Mouse (Mus musculus): ENCODE results near the gene Sc5d. TPM values are rescaled to one million over a fixed set of nuclear protein-coding genes. Genes with fewer than 3 reads are reported as not detected.

Gene Sc5d
- polyA plus RNA-seq, 2 experiments = 38.3 to 46.4 TPM

- Histone ChIP-seq H3K36me3 (ENCODE audit: control insufficient read depth, insufficient read depth, low read length) (no peaks in the 10 kb centered on the region), H3K4me2 (replicated peaks; ENCODE audit: low read depth, low read length, severe bottlenecking) (no peak overlapping the region), H3K27ac (replicated peaks; ENCODE audit: low read depth, low read length) (no peak overlapping the region), H3K9ac (ENCODE audit: low read depth, low read length, severe bottlenecking) (no peak overlapping the region), H3K4me1 (ENCODE audit: control insufficient read depth, insufficient read depth, low read length) (no peaks in the 10 kb centered on the region), H3K9me3 (ENCODE audit: control insufficient read depth, low read length) (no peaks in the 10 kb centered on the region), H3K27me3 (ENCODE audit: control insufficient read depth, insufficient read depth, low read length) (no peaks in the 10 kb centered on the region), H3K4me3 (replicated peaks; ENCODE audit: low read length) (no peak overlapping the region)
- 72% methylated on average over 2 of the region's 2 CpGs for WGBS
- DNase-seq (ENCODE audit: low spot score) (no peak), ATAC-seq (ENCODE audit: low FRiP score, low read depth) (no peak)
- TF ChIP-seq POLR2A (IDR thresholded peaks at IDR 0.05; ENCODE audit: borderline replicate concordance, extremely low read depth, insufficient read depth, insufficient read length) = no peak
Measured at GRCm38 (mm10) chr9:42294131-42294530, 30.1 kb upstream of the Sc5d start.

GRCm38 (mm10) chr9:42293596-42293995 lies 29.5 kb upstream of the Sc5d start:
- Histone ChIP-seq H3K4me1 (ENCODE audit: control insufficient read depth, insufficient read depth, low read length) (no peaks in the 10 kb centered on the region), H3K9ac (ENCODE audit: low read depth, low read length, severe bottlenecking) (no peak overlapping the region), H3K9me3 (ENCODE audit: control insufficient read depth, low read length) (no peaks in the 10 kb centered on the region), H3K4me2 (replicated peaks; ENCODE audit: low read depth, low read length, severe bottlenecking) (no peak overlapping the region), H3K36me3 (ENCODE audit: control insufficient read depth, insufficient read depth, low read length) (no peaks in the 10 kb centered on the region), H3K27me3 (ENCODE audit: control insufficient read depth, insufficient read depth, low read length) (no peaks in the 10 kb centered on the region), H3K27ac (replicated peaks; ENCODE audit: low read depth, low read length) (no peak overlapping the region), H3K4me3 (replicated peaks; ENCODE audit: low read length) (no peak overlapping the region)
- 73% methylated on average over 3 of the region's 3 CpGs for WGBS
- no peak for TF ChIP-seq POLR2A (IDR thresholded peaks at IDR 0.05; ENCODE audit: borderline replicate concordance, extremely low read depth, insufficient read depth, insufficient read length)
- DNase-seq (ENCODE audit: low spot score) (no peak), ATAC-seq (ENCODE audit: low FRiP score, low read depth) (no peak)

- H3K4me3 ChIP-seq (replicated peaks; ENCODE audit: low read length) = no peak overlapping the region
- no peak for TF ChIP-seq POLR2A (IDR thresholded peaks at IDR 0.05; ENCODE audit: borderline replicate concordance, extremely low read depth, insufficient read depth, insufficient read length)
- no peak overlapping the region for H3K9ac ChIP-seq (ENCODE audit: low read depth, low read length, severe bottlenecking)
- no peaks in the 10 kb centered on the region for H3K9me3 ChIP-seq (ENCODE audit: control insufficient read depth, low read length)
- H3K27ac ChIP-seq (replicated peaks; ENCODE audit: low read depth, low read length) = no peak overlapping the region
- no peak for ATAC-seq (ENCODE audit: low FRiP score, low read depth)
- no peaks in the 10 kb centered on the region for H3K36me3 ChIP-seq (ENCODE audit: control insufficient read depth, insufficient read depth, low read length)
- WGBS = 39% methylated on average over 7 of the region's 7 CpGs
- DNase-seq (ENCODE audit: low spot score) = no peak
- H3K27me3 ChIP-seq (ENCODE audit: control insufficient read depth, insufficient read depth, low read length) = no peaks in the 10 kb centered on the region
- H3K4me1 ChIP-seq (ENCODE audit: control insufficient read depth, insufficient read depth, low read length) = no peaks in the 10 kb centered on the region
- no peak overlapping the region for H3K4me2 ChIP-seq (replicated peaks; ENCODE audit: low read depth, low read length, severe bottlenecking)
Measured at GRCm38 (mm10) chr9:42293051-42293450, 29.0 kb upstream of the Sc5d start.

GRCm38 (mm10) chr9:42279676-42280075 lies 15.6 kb upstream of the Sc5d start:
- Histone ChIP-seq H3K9ac (ENCODE audit: low read depth, low read length, severe bottlenecking) (no peak overlapping the region), H3K36me3 (ENCODE audit: control insufficient read depth, insufficient read depth, low read length) (no peaks in the 10 kb centered on the region), H3K4me3 (replicated peaks; ENCODE audit: low read length) (no peak overlapping the region), H3K27ac (replicated peaks; ENCODE audit: low read depth, low read length) (no peak overlapping the region), H3K4me2 (replicated peaks; ENCODE audit: low read depth, low read length, severe bottlenecking) (no peak overlapping the region), H3K27me3 (ENCODE audit: control insufficient read depth, insufficient read depth, low read length) (no peaks in the 10 kb centered on the region), H3K4me1 (ENCODE audit: control insufficient read depth, insufficient read depth, low read length) (no peaks in the 10 kb centered on the region), H3K9me3 (ENCODE audit: control insufficient read depth, low read length) (no peaks in the 10 kb centered on the region)
- WGBS = 70% methylated on average over 4 of the region's 4 CpGs
- ATAC-seq (ENCODE audit: low FRiP score, low read depth) (no peak), DNase-seq (ENCODE audit: low spot score) (no peak)
- TF ChIP-seq POLR2A (IDR thresholded peaks at IDR 0.05; ENCODE audit: borderline replicate concordance, extremely low read depth, insufficient read depth, insufficient read length) = no peak

GRCm38 (mm10) chr9:42278046-42278445 lies 14.0 kb upstream of the Sc5d start:
- no peak for TF ChIP-seq POLR2A (IDR thresholded peaks at IDR 0.05; ENCODE audit: borderline replicate concordance, extremely low read depth, insufficient read depth, insufficient read length)
- no peak overlapping the region for H3K4me3 ChIP-seq (replicated peaks; ENCODE audit: low read length)
- H3K9me3 ChIP-seq (ENCODE audit: control insufficient read depth, low read length) = no peaks in the 10 kb centered on the region
- no peak overlapping the region for H3K9ac ChIP-seq (ENCODE audit: low read depth, low read length, severe bottlenecking)
- no peaks in the 10 kb centered on the region for H3K36me3 ChIP-seq (ENCODE audit: control insufficient read depth, insufficient read depth, low read length)
- DNase-seq (ENCODE audit: low spot score) (no peak), ATAC-seq (ENCODE audit: low FRiP score, low read depth) (no peak)
- H3K4me1 ChIP-seq (ENCODE audit: control insufficient read depth, insufficient read depth, low read length) = no peaks in the 10 kb centered on the region
- 82% methylated on average over 3 of the region's 3 CpGs for WGBS
- H3K4me2 ChIP-seq (replicated peaks; ENCODE audit: low read depth, low read length, severe bottlenecking) = no peak overlapping the region
- no peaks in the 10 kb centered on the region for H3K27me3 ChIP-seq (ENCODE audit: control insufficient read depth, insufficient read depth, low read length)
- H3K27ac ChIP-seq (replicated peaks; ENCODE audit: low read depth, low read length) = no peak overlapping the region

GRCm38 (mm10) chr9:42277606-42278005 lies 13.6 kb upstream of the Sc5d start:
- Histone ChIP-seq H3K27ac (replicated peaks; ENCODE audit: low read depth, low read length) (no peak overlapping the region), H3K4me1 (ENCODE audit: control insufficient read depth, insufficient read depth, low read length) (no peaks in the 10 kb centered on the region), H3K4me2 (replicated peaks; ENCODE audit: low read depth, low read length, severe bottlenecking) (no peak overlapping the region), H3K9ac (ENCODE audit: low read depth, low read length, severe bottlenecking) (no peak overlapping the region), H3K27me3 (ENCODE audit: control insufficient read depth, insufficient read depth, low read length) (no peaks in the 10 kb centered on the region), H3K9me3 (ENCODE audit: control insufficient read depth, low read length) (no peaks in the 10 kb centered on the region), H3K4me3 (replicated peaks; ENCODE audit: low read length) (no peak overlapping the region), H3K36me3 (ENCODE audit: control insufficient read depth, insufficient read depth, low read length) (no peaks in the 10 kb centered on the region)
- DNase-seq (ENCODE audit: low spot score) = no peak
- no peak for ATAC-seq (ENCODE audit: low FRiP score, low read depth)
- WGBS = 92% methylated on average over 1 of the region's 1 CpGs
- TF ChIP-seq POLR2A (IDR thresholded peaks at IDR 0.05; ENCODE audit: borderline replicate concordance, extremely low read depth, insufficient read depth, insufficient read length) = no peak

All from limb, embryonic 14.5 days (tissue).